Comparison of ENCODE assay signal across 11 mouse cellular contexts in the genomic region with DNA sequence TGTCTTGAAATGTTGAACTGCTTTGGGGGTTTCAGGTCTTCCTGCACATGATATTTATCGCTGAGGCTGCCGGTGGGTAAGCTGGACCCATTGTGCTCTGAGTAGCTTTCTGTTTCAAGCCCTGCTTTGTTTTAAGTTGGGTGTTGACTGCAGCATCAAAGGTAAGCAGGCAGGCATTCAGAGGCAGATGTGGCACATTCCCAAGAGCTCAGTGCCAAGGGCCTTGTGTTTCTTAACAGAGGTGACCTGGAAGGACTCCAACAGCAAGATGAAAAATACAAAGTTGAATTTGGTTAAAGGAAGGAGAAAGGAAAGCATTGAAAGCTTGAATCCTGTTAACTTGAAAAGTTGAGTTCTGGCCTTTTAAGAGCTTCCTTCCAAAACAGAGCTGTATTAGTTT.
DNase-seq lines count a peak whose midpoint lies in the region; ATAC-seq and TF ChIP-seq lines count a peak whose summit lies in the region.
"Had no signal": no experiment of that assay in that cellular context is flagged by ENCODE, and none has a peak within 500 bp of the region (broad histone marks: within the 10 kb centered on the region; RNA-seq: fewer than 3 reads in every experiment).

No protein-coding gene starts in this region.

- peaks cover 3% of the 10 kb centered on the region; the same call in 1 of the 2 replicates for H3K4me1 ChIP-seq in heart, embryonic 12.5 days (replicated peaks)
- no peaks in the 10 kb centered on the region for H3K4me1 ChIP-seq in heart, embryonic 10.5 days
- peaks cover 3% of the 10 kb centered on the region for H3K4me1 ChIP-seq in lung, adult 2 months (ENCODE audit: control insufficient read depth, insufficient read depth, low read length)
- peaks cover 5% of the 10 kb centered on the region for H3K4me1 ChIP-seq in forebrain, embryonic 13.5 days
- H3K4me1 ChIP-seq: embryonic facial prominence, embryonic 15.5 days had no signal

- H3K9ac ChIP-seq in heart, embryonic 12.5 days, result no peak overlapping the region
- no peak overlapping the region for H3K9ac ChIP-seq in forebrain, embryonic 13.5 days
- H3K9ac ChIP-seq: embryonic facial prominence, embryonic 15.5 days had no signal

- no peak for TF ChIP-seq CTCF in lung, adult 2 months (IDR thresholded peaks at IDR 0.05; ENCODE audit: insufficient read depth, low read length)

- no peaks in the 10 kb centered on the region for H3K36me3 ChIP-seq in heart, embryonic 12.5 days
- no peaks in the 10 kb centered on the region for H3K36me3 ChIP-seq in heart, embryonic 10.5 days
- no peaks in the 10 kb centered on the region for H3K36me3 ChIP-seq in forebrain, embryonic 13.5 days (ENCODE audit: poor library complexity, severe bottlenecking)
- H3K36me3 ChIP-seq: embryonic facial prominence, embryonic 15.5 days had no signal

- peak overlapping the region; percentile 43; the same call in 1 of the 2 replicates for H3K27ac ChIP-seq in heart, embryonic 12.5 days (ENCODE audit: poor library complexity, severe bottlenecking)
- no peak overlapping the region for H3K27ac ChIP-seq in heart, embryonic 10.5 days
- H3K27ac ChIP-seq in forebrain, embryonic 13.5 days, result no peak overlapping the region
- H3K27ac ChIP-seq: embryonic facial prominence, embryonic 15.5 days; gastrocnemius, adult 2 months had no signal

- H3K27me3 ChIP-seq in heart, embryonic 12.5 days (replicated peaks), result no peaks in the 10 kb centered on the region
- H3K27me3 ChIP-seq in heart, embryonic 10.5 days (ENCODE audit: insufficient read depth, poor library complexity, severe bottlenecking), result no peaks in the 10 kb centered on the region
- H3K27me3 ChIP-seq in forebrain, embryonic 13.5 days, result no peaks in the 10 kb centered on the region
- H3K27me3 ChIP-seq: embryonic facial prominence, embryonic 15.5 days had no signal

- WGBS in heart, embryonic 12.5 days, result 41% methylated on average over 2 of the region's 2 CpGs
- WGBS in heart, embryonic 10.5 days, result 54% methylated on average over 2 of the region's 2 CpGs
- WGBS in lung, adult 2 months, result 25% methylated on average over 2 of the region's 2 CpGs
- 16% methylated on average over 2 of the region's 2 CpGs for WGBS in forebrain, embryonic 13.5 days

- TF ChIP-seq POLR2A in lung, adult 2 months (IDR thresholded peaks at IDR 0.05; ENCODE audit: borderline replicate concordance, extremely low read depth, low read depth, low read length), result no peak

- no peak for DNase-seq in heart, embryonic 10.5 days (ENCODE audit: low spot score)
- peak; percentile 18 for DNase-seq in lung, postnatal 10 days
- DNase-seq in lung, adult 2 months, result no peak
- DNase-seq in brain, adult 2 months (ENCODE audit: low read depth, low spot score), result peak; percentile 40
- peak; percentile 15 for DNase-seq in ovary, postnatal 10 days (ENCODE audit: low spot score)
- no peak for DNase-seq in yolk sac, embryonic 10.5 days (ENCODE audit: low spot score)
- DNase-seq: cerebellum, adult 11 months; gastrocnemius, adult 2 months had no signal

- H3K4me3 ChIP-seq in heart, embryonic 12.5 days, result no peak overlapping the region
- H3K4me3 ChIP-seq in heart, embryonic 10.5 days, result no peak overlapping the region
- no peak overlapping the region for H3K4me3 ChIP-seq in lung, adult 2 months (replicated peaks; ENCODE audit: extremely low read depth, low read depth, low read length)
- H3K4me3 ChIP-seq in forebrain, embryonic 13.5 days, result no peak overlapping the region
- H3K4me3 ChIP-seq: embryonic facial prominence, embryonic 15.5 days; gastrocnemius, adult 2 months had no signal

- H3K9me3 ChIP-seq in heart, embryonic 12.5 days (replicated peaks), result no peaks in the 10 kb centered on the region
- H3K9me3 ChIP-seq in heart, embryonic 10.5 days, result no peaks in the 10 kb centered on the region
- H3K9me3 ChIP-seq in forebrain, embryonic 13.5 days (replicated peaks), result no peaks in the 10 kb centered on the region
- H3K9me3 ChIP-seq: embryonic facial prominence, embryonic 15.5 days had no signal

- no peak overlapping the region for H3K4me2 ChIP-seq in heart, embryonic 12.5 days
- H3K4me2 ChIP-seq in forebrain, embryonic 13.5 days, result no peak overlapping the region
- H3K4me2 ChIP-seq: embryonic facial prominence, embryonic 15.5 days had no signal

- ATAC-seq in heart, embryonic 12.5 days (ENCODE audit: insufficient number of reproducible peaks, low FRiP score), result no peak
- ATAC-seq in forebrain, embryonic 13.5 days, result no peak

Comparison
In these comparisons a context has a peak if more than half of its experiments do, and no peak if none do; other contexts are left out.
1. DNase-seq: peak in lung, postnatal 10 days (single experiment), brain, adult 2 months (single experiment) and ovary, postnatal 10 days (single experiment); none in heart, embryonic 10.5 days (single experiment), lung, adult 2 months (single experiment) and yolk sac, embryonic 10.5 days (single experiment).